8 mouse cellular contexts compared by ENCODE assay signal in genomic region chr11:32454800-32455506, GRCm38 (mm10). TPM values are rescaled to one million over a fixed set of nuclear protein-coding genes. Genes with fewer than 3 reads are reported as not detected.
DNase-seq lines count a peak whose midpoint lies in the region; ATAC-seq and TF ChIP-seq lines count a peak whose summit lies in the region.

TSS of gene Ubtd2 (plus strand) at chr11:32455370.

- TF ChIP-seq POLR2A in bone marrow, adult 2 months (IDR thresholded peaks at IDR 0.05; ENCODE audit: borderline replicate concordance, control insufficient read depth, low read depth, low read length), result peak; percentile 6; the same call in 1 of the 2 replicates

- peak within 1 kb of the TSS; percentile 85 for H3K9ac ChIP-seq in embryonic facial prominence, embryonic 15.5 days
- H3K9ac ChIP-seq in kidney, embryonic 14.5 days (ENCODE audit: low read depth, low read length), result peak within 1 kb of the TSS; percentile 93
- peak within 1 kb of the TSS; percentile 95 for H3K9ac ChIP-seq in limb, embryonic 15.5 days

- no peaks in the 10 kb centered on the region for H3K27me3 ChIP-seq in embryonic facial prominence, embryonic 15.5 days
- no peaks in the 10 kb centered on the region for H3K27me3 ChIP-seq in kidney, embryonic 14.5 days (ENCODE audit: control insufficient read depth, insufficient read depth, low read length)
- no peaks in the 10 kb centered on the region for H3K27me3 ChIP-seq in limb, embryonic 15.5 days

- peak within 1 kb of the TSS; percentile 67; the same call in 1 of the 2 replicates for H3K27ac ChIP-seq in bone marrow, adult 2 months (ENCODE audit: control insufficient read depth, insufficient read depth, low read depth, low read length, poor library complexity)
- peak within 1 kb of the TSS; percentile 99 for H3K27ac ChIP-seq in embryonic facial prominence, embryonic 15.5 days (replicated peaks)
- peak within 1 kb of the TSS; percentile 93 for H3K27ac ChIP-seq in kidney, embryonic 14.5 days (ENCODE audit: low read depth, low read length)
- peak within 1 kb of the TSS; percentile 99 for H3K27ac ChIP-seq in limb, embryonic 15.5 days

- no peaks in the 10 kb centered on the region; the same call in 1 of the 2 replicates for H3K4me1 ChIP-seq in bone marrow, adult 2 months (ENCODE audit: control insufficient read depth, insufficient read depth, low read length)
- peaks cover 34% of the 10 kb centered on the region for H3K4me1 ChIP-seq in embryonic facial prominence, embryonic 15.5 days
- H3K4me1 ChIP-seq in kidney, embryonic 14.5 days (ENCODE audit: control insufficient read depth, insufficient read depth, low read length), result peaks cover 4% of the 10 kb centered on the region
- H3K4me1 ChIP-seq in limb, embryonic 15.5 days, result peaks cover 13% of the 10 kb centered on the region

- peak within 1 kb of the TSS; percentile 67 for H3K4me3 ChIP-seq in bone marrow, adult 2 months (replicated peaks; ENCODE audit: control insufficient read depth, low read depth, low read length)
- peak within 1 kb of the TSS; percentile 90 for H3K4me3 ChIP-seq in embryonic facial prominence, embryonic 15.5 days (replicated peaks)
- peak within 1 kb of the TSS; percentile 71 for H3K4me3 ChIP-seq in kidney, embryonic 14.5 days (ENCODE audit: low read length)
- H3K4me3 ChIP-seq in limb, embryonic 15.5 days, result peak within 1 kb of the TSS; percentile 81

- no peaks in the 10 kb centered on the region for H3K36me3 ChIP-seq in embryonic facial prominence, embryonic 15.5 days
- no peaks in the 10 kb centered on the region for H3K36me3 ChIP-seq in kidney, embryonic 14.5 days (ENCODE audit: control insufficient read depth, insufficient read depth, low read length)
- no peaks in the 10 kb centered on the region for H3K36me3 ChIP-seq in limb, embryonic 15.5 days

- DNase-seq in 416B (ENCODE audit: low read depth), result peak; percentile 83
- DNase-seq in heart, adult 9 months (ENCODE audit: low spot score in 2 of 2), result peak; percentile 96 to 97
- peak; percentile 72 to 90 for DNase-seq in monocyte, adult 2 months (ENCODE audit: low read depth in 1 of 2, low spot score in 2 of 2)
- peak; percentile 94 for DNase-seq in spleen, postnatal 36 days (ENCODE audit: low spot score in 2 of 2)

- peak; percentile 97 for ATAC-seq in embryonic facial prominence, embryonic 15.5 days (ENCODE audit: insufficient number of reproducible peaks, low FRiP score, low TSS enrichment, low read depth)
- peak; percentile 98 for ATAC-seq in kidney, embryonic 14.5 days (ENCODE audit: low FRiP score, low TSS enrichment)
- peak; percentile 97 for ATAC-seq in limb, embryonic 15.5 days (ENCODE audit: insufficient number of reproducible peaks, low FRiP score, low TSS enrichment, low read depth)

- TF ChIP-seq CTCF in bone marrow, adult 2 months (IDR thresholded peaks at IDR 0.05; ENCODE audit: control insufficient read depth, insufficient read depth, low read length), result no peak

- H3K4me2 ChIP-seq in embryonic facial prominence, embryonic 15.5 days (replicated peaks), result peak within 1 kb of the TSS; percentile 86
- peak within 1 kb of the TSS; percentile 90 for H3K4me2 ChIP-seq in kidney, embryonic 14.5 days (replicated peaks; ENCODE audit: low read depth, low read length)
- H3K4me2 ChIP-seq in limb, embryonic 15.5 days, result peak within 1 kb of the TSS; percentile 84

- H3K9me3 ChIP-seq in embryonic facial prominence, embryonic 15.5 days (replicated peaks), result no peaks in the 10 kb centered on the region
- H3K9me3 ChIP-seq in kidney, embryonic 14.5 days (ENCODE audit: control insufficient read depth, low read length), result no peaks in the 10 kb centered on the region
- no peaks in the 10 kb centered on the region for H3K9me3 ChIP-seq in limb, embryonic 15.5 days

- WGBS in bone marrow, adult 2 months, result under 1% methylated on average over 84 of the region's 86 CpGs
- whole genome bisulfite sequencing in embryonic facial prominence, embryonic 15.5 days, result 1% methylated on average over 85 of the region's 86 CpGs
- WGBS in kidney, embryonic 14.5 days, result under 1% methylated on average over 59 of the region's 86 CpGs
- WGBS in limb, embryonic 15.5 days, result under 1% methylated on average over 81 of the region's 86 CpGs

RNA-seq across cellular contexts. Expression of gene Ubtd2, which starts in this region (rescaled TPM):
- polyA plus RNA-seq in bone marrow, adult 2 months (2011; ENCODE audit: insufficient read depth, insufficient read length, low replicate concordance, missing spikeins), result 1.5 and 1.6 TPM in 2 replicates
- 74.5 and 75.1 TPM in 2 replicates for polyA plus RNA-seq in embryonic facial prominence, embryonic 15.5 days (2015; fragmentation: Nextera tagmentation; extraction: Ambion mirVana)
- 47.9 and 61.5 TPM in 2 replicates for polyA plus RNA-seq in kidney, embryonic 14.5 days (2014; fragmentation: Nextera tagmentation; extraction: Ambion mirVana)
- 90.6 and 97.1 TPM in 2 replicates for polyA plus RNA-seq in limb, embryonic 15.5 days (2015; fragmentation: Nextera tagmentation; extraction: Ambion mirVana)

Comparison
In these comparisons a context has a peak if more than half of its experiments do, and no peak if none do; other contexts are left out.
1. Peak in every context shown above with its lines: DNase-seq, ATAC-seq, H3K4me3 ChIP-seq and H3K27ac ChIP-seq.
2. RNA of gene Ubtd2 (polyA plus RNA-seq): 90.6 to 97.1 TPM in limb, embryonic 15.5 days, 74.5 to 75.1 TPM in embryonic facial prominence, embryonic 15.5 days and 47.9 to 61.5 TPM in kidney, embryonic 14.5 days; 1.5 to 1.6 TPM in bone marrow, adult 2 months; every median in the first group is over 10 times any median in the second.